Mouse (Mus musculus): ENCODE data around the gene Gm6020. TPM values are rescaled to one million over a fixed set of nuclear protein-coding genes. Genes with fewer than 3 reads are reported as not detected.

Gm6020 gene
- total RNA-seq, 2 experiments from 2014 or later = not detected

Other genes starting within 250 kb of the Gm6020 start
- gene Zfp950, start 43.0 kb upstream of the Gm6020 start, total RNA-seq (2021) = 10 to 100 TPM; 33.9 to 44.0 TPM
- gene Gm7102, start 7.6 kb upstream of the Gm6020 start, total RNA-seq (2021) = under 1 TPM in 1 of 2 experiments, not detected in 1; 0.25 TPM
- gene Csf2ra, start 44.5 kb downstream of the Gm6020 start, total RNA-seq (2021) = 10 to 100 TPM; 31.6 to 32.0 TPM
- not detected for gene Gm21060, start 113.2 kb downstream of the Gm6020 start, total RNA-seq (2021)

All from layer of hippocampus, postnatal 14 days (tissue).